Mouse (Mus musculus): ENCODE measurements around the gene Maff.

- TF ChIP-seq CTCF (IDR thresholded peaks at IDR 0.05; ENCODE audit: control insufficient read depth, insufficient read depth, low read length) (no peak), POLR2A (IDR thresholded peaks at IDR 0.05; ENCODE audit: borderline replicate concordance, control insufficient read depth, low read depth, low read length) (no peak)
These were observed 38.6 kb upstream of the Maff start for GRCm38 (mm10) chr15:79307861-79308260.

Measured in bone marrow, adult 2 months (tissue).